Mouse (Mus musculus) liver, embryonic 16.5 days (tissue): ENCODE measurements at regions not wholly inside any gene's neighbourhood (a gene's known extent, or its start where the extent isn't known, plus 50 kb on each side); places are given as distances from the start of the nearest gene placed in this dataset.

ENCODE experiments used
- ATAC-seq: fragments of 200-750 bp; cut with Nextera tagmentation; 2 replicates; pipeline ENCODE4 v1.8.0; 2017; ENCODE audit warnings: low read depth, mild to moderate bottlenecking, moderate number of reproducible peaks, moderate library complexity
- H3K27ac ChIP-seq: fragments of 300-500 bp; sonication (generic); 2 replicates; pipeline ENCODE4 v1.5.1; 2014; ENCODE audit warnings: mild to moderate bottlenecking, low read length
- H3K27me3 ChIP-seq: fragments of 300-500 bp; sonication (generic); 2 replicates; pipeline ENCODE4 v1.6.1; 2014; ENCODE audit warnings: low read depth, low read length, mixed read lengths; ENCODE audit not compliant: control insufficient read depth, insufficient read depth
- H3K36me3 ChIP-seq: fragments of 300-500 bp; sonication (generic); 2 replicates; pipeline ENCODE4 v1.6.1; 2014; ENCODE audit warnings: mild to moderate bottlenecking; ENCODE audit not compliant: control insufficient read depth, insufficient read depth
- H3K4me1 ChIP-seq: fragments of 300-500 bp; sonication (generic); 2 replicates; pipeline ENCODE4 v1.6.1; 2014; ENCODE audit warnings: low read depth, low read length, mixed read lengths; ENCODE audit not compliant: control insufficient read depth
- H3K4me2 ChIP-seq: fragments of 300-500 bp; sonication (generic); 2 replicates; pipeline ENCODE4 v1.6.1; 2014; ENCODE audit warnings: low read depth, low read length, mixed read lengths
- H3K4me3 ChIP-seq: fragments of 300-500 bp; sonication (generic); 2 replicates; pipeline ENCODE4 v1.5.1; 2014; ENCODE audit warnings: low read depth, mild to moderate bottlenecking, low read length
- H3K9ac ChIP-seq: fragments of 300-500 bp; sonication (generic); 2 replicates; pipeline ENCODE4 v1.6.1; 2014; ENCODE audit warnings: low read depth, low read length
- H3K9me3 ChIP-seq: fragments of 300-500 bp; sonication (generic); replicated peaks from 2 replicates; pipeline ENCODE4 v1.6.1; 2016; ENCODE audit warnings: low read length; ENCODE audit not compliant: control insufficient read depth
- WGBS: fragments of 180-500 bp; shearing (Covaris S2); extraction: QIAGEN DNeasy Blood & Tissue Kit; methylation state at CpG from one replicate; pipeline ENCODE4 v1.1.7; 2014; ENCODE audit not compliant: insufficient replicate concordance; 5-methylcytosine and 5-hydroxymethylcytosine counted together

- no peak overlapping the region for H3K4me3 ChIP-seq
- H3K36me3 ChIP-seq: no peaks in the 10 kb centered on the region
- H3K4me2 ChIP-seq: no peak overlapping the region
- no peaks in the 10 kb centered on the region for H3K9me3 ChIP-seq
- no peak overlapping the region for H3K9ac ChIP-seq
- no peaks in the 10 kb centered on the region for H3K27me3 ChIP-seq
- no peak for ATAC-seq
- H3K27ac ChIP-seq: no peak overlapping the region
- 46% methylated on average over 4 of the region's 4 CpGs for WGBS
- no peaks in the 10 kb centered on the region for H3K4me1 ChIP-seq
Measured at GRCm38 (mm10) chr4:31660896-31661295, 303.0 kb upstream of the Map3k7 start.

DNA sequence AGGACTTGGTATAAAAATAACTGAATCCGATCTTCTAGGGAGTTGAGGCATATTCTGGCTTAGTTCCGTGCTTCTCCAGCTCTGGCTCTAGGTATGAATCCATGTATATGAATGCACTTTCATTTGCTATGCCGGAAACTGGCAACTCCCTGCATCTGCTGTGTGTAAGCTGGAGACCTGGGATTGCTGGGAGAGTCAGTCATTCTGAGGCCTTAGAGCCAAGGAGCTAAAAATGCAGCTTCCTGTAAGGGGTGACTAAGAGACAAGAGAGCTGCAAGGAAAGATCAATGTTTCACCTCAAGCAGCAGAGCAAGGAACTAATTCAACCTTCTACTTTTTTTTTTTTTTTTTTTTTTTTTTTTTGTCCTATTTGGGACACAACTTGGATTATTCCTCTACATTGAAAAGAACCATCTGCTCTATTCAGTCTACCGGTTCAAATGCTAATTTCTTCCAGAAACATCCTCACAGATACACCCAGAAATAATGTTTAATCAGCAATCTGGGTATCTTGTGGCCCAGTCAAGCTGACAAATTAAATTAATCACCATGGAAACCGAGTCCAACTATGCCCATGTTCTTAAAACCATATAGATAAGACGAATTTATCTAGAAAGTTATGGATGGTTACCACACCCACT lies 292.2 kb upstream of the Map3k7 start:
- Histone ChIP-seq H3K9me3 (no peaks in the 10 kb centered on the region), H3K9ac (no peak overlapping the region), H3K27ac (no peak overlapping the region), H3K27me3 (no peaks in the 10 kb centered on the region), H3K4me3 (no peak overlapping the region), H3K4me1 (no peaks in the 10 kb centered on the region), H3K36me3 (no peaks in the 10 kb centered on the region), H3K4me2 (no peak overlapping the region)
- no peak for ATAC-seq
- 56% methylated on average over 6 of the region's 6 CpGs for WGBS

DNA sequence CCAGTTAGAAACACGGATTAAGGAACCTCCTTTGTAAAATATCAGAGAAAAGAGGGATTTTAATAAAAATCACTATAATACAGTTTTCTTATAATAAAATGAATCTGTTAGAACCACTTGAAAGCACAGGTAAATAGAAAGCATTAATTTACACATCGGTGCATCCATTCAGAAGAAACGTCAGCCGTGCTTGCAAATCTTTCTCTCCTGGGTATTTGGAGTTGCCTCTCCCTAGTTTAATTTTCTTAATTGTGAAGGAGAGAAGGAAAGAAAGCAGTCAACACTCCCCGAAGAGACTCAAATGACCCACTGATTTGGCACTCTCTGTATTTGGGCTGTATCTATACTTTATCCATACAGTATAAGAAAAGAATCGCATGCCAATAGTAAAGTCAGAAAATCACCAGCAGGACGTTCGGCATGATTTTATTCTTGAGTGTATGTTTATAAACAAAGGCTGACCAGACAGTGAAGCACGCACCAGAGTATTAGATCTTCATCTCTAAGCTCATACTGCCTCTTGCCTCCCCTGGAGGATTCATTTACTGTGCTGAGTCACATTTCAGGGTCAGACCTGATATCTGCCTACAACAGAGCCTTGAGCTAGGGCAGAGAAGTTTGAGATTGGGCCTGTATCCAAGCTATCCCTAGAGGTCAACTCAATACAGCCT lies 291.6 kb upstream of the Map3k7 start:
- no peak for ATAC-seq
- 69% methylated on average over 9 of the region's 9 CpGs for WGBS
- Histone ChIP-seq H3K27me3 (no peaks in the 10 kb centered on the region), H3K4me1 (no peaks in the 10 kb centered on the region), H3K27ac (no peak overlapping the region), H3K9me3 (no peaks in the 10 kb centered on the region), H3K9ac (no peak overlapping the region), H3K4me3 (no peak overlapping the region), H3K36me3 (no peaks in the 10 kb centered on the region), H3K4me2 (no peak overlapping the region)

DNA sequence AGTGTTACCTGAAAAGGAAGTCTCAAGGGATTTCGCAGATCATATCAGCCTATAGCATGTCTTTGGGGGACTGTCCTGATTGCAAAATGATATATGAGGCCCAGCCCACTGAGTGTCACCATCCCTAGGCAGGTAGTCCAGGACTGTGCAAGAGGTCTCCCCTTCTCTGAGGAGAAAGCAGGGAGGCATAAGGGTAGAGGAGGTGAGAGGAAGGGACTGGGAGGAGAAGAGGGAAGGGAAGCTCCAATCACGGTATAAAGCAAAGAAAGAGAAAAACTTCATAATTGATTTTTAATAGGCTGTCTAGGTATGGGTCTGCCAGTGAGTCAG lies 291.1 kb upstream of the Map3k7 start:
- no peaks in the 10 kb centered on the region for H3K9me3 ChIP-seq
- H3K4me2 ChIP-seq: no peak overlapping the region
- ATAC-seq: no peak
- 76% methylated on average over 2 of the region's 2 CpGs for WGBS
- no peaks in the 10 kb centered on the region for H3K27me3 ChIP-seq
- H3K27ac ChIP-seq: no peak overlapping the region
- no peaks in the 10 kb centered on the region for H3K4me1 ChIP-seq
- no peak overlapping the region for H3K4me3 ChIP-seq
- H3K9ac ChIP-seq: no peak overlapping the region
- no peaks in the 10 kb centered on the region for H3K36me3 ChIP-seq

GRCm38 (mm10) chr4:31679007-31679590 lies 284.8 kb upstream of the Map3k7 start:
- Histone ChIP-seq H3K9ac (no peak overlapping the region), H3K27ac (no peak overlapping the region), H3K4me1 (no peaks in the 10 kb centered on the region), H3K9me3 (no peaks in the 10 kb centered on the region), H3K36me3 (no peaks in the 10 kb centered on the region), H3K4me3 (no peak overlapping the region), H3K27me3 (no peaks in the 10 kb centered on the region), H3K4me2 (no peak overlapping the region)
- ATAC-seq: no peak
- WGBS: 67% methylated on average over 13 of the region's 13 CpGs

DNA sequence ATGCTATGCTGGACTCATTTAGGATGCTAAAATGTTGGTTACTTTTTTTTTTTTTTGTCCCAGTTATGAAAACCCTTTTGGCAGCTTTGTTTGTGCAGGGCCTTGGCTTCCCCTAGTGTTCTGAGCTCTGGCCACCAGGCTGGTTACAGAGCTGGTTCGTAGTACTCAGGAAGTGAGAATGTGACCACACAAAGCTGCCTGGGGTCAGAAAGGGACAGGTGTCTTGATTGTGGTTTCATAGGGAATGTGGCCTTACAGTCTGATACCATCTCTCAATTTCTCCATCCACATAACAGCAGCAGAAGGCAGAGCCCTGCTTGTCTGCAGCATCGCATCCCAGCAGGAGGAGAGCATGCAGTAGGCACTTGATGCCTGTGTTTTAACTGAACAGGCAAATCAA lies 282.9 kb upstream of the Map3k7 start:
- Histone ChIP-seq H3K9ac (no peak overlapping the region), H3K36me3 (no peaks in the 10 kb centered on the region), H3K4me2 (no peak overlapping the region), H3K27ac (no peak overlapping the region), H3K27me3 (no peaks in the 10 kb centered on the region), H3K4me3 (no peak overlapping the region), H3K4me1 (no peaks in the 10 kb centered on the region), H3K9me3 (no peaks in the 10 kb centered on the region)
- WGBS: 42% methylated on average over 2 of the region's 2 CpGs
- ATAC-seq: no peak

DNA sequence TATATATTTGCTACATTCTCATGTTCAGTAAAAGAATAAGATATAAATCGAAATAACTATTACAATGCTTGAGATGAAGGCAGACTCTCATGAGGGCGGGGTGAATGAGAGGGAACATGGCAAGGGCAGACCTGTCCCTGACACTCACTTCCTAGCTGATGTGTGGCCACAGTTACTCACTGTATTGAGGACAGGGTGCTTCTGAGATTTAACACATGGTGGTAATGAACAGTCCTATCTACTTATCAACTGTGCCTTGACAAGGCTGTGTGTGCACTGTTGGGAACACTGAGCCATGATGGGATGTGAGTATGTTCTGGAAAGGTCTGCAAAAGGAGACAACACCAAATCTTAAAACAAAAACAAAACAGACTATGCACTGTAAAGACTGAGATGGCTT lies 274.8 kb upstream of the Map3k7 start:
- no peaks in the 10 kb centered on the region for H3K9me3 ChIP-seq
- WGBS: 46% methylated on average over 2 of the region's 2 CpGs
- H3K27ac ChIP-seq: no peak overlapping the region

GRCm38 (mm10) chr4:31697769-31698505 lies 266.0 kb upstream of the Map3k7 start:
- WGBS: 55% methylated on average over 9 of the region's 9 CpGs
- ATAC-seq: no peak
- Histone ChIP-seq H3K9me3 (no peaks in the 10 kb centered on the region), H3K36me3 (no peaks in the 10 kb centered on the region), H3K27me3 (no peaks in the 10 kb centered on the region), H3K27ac (no peak overlapping the region), H3K9ac (no peak overlapping the region), H3K4me1 (no peaks in the 10 kb centered on the region), H3K4me3 (no peak overlapping the region), H3K4me2 (no peak overlapping the region)

More for the DNA sequence above, 274.8 kb upstream of the Map3k7 start:
- H3K4me3 ChIP-seq: no peak overlapping the region
- H3K36me3 ChIP-seq: no peaks in the 10 kb centered on the region
- no peaks in the 10 kb centered on the region for H3K4me1 ChIP-seq
- no peaks in the 10 kb centered on the region for H3K27me3 ChIP-seq
- no peak overlapping the region for H3K4me2 ChIP-seq
- no peak overlapping the region for H3K9ac ChIP-seq
- ATAC-seq: no peak

DNA sequence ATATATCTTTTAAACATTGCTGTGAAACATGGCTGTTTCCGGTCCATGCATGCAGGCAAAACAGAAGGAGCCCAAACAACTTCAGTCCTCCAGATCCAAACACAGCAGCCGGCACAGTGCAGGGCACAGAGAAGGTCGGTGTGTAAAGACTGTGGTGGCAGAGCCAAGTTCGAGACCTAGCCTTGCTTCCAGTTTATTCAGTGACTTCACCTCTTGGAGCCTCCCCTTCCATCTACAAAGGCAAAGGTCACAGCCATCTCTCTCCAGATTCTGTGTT lies 265.5 kb upstream of the Map3k7 start:
- ATAC-seq: no peak
- Histone ChIP-seq H3K27me3 (no peaks in the 10 kb centered on the region), H3K4me3 (no peak overlapping the region), H3K36me3 (no peaks in the 10 kb centered on the region), H3K9me3 (no peaks in the 10 kb centered on the region), H3K4me1 (no peaks in the 10 kb centered on the region), H3K4me2 (no peak overlapping the region), H3K9ac (no peak overlapping the region), H3K27ac (no peak overlapping the region)
- 37% methylated on average over 4 of the region's 4 CpGs for WGBS
